Mouse (Mus musculus) left cerebral cortex, adult 8-10 months (tissue): ENCODE results near the gene Ttc38. TPM values are rescaled to one million over a fixed set of nuclear protein-coding genes. Genes with fewer than 3 reads are reported as not detected.
A peak's percentile ranks its signal among the peaks of the same experiment; 100 is the strongest.
"Not testable (repeated sequence)": the region's sequence is repeated elsewhere in the genome, so short reads cannot be mapped to it uniquely, and the experiment has no call there.

ENCODE experiments used
- DNase-seq, 2 experiments: peaks; one replicate each; pipeline ENCODE4 v3.0.0; 2022; ENCODE audit warnings: low spot score in 2 of 2
- total RNA-seq, 4 experiments: library from RNA; stranded (reverse); gene quantifications; 2 replicates each; pipeline ENCODE4 v1.2.4; 2022

Ttc38 gene
- total RNA-seq, 4 experiments from 2014 or later: 5.8 to 13.3 (median 9.6) TPM

DNA sequence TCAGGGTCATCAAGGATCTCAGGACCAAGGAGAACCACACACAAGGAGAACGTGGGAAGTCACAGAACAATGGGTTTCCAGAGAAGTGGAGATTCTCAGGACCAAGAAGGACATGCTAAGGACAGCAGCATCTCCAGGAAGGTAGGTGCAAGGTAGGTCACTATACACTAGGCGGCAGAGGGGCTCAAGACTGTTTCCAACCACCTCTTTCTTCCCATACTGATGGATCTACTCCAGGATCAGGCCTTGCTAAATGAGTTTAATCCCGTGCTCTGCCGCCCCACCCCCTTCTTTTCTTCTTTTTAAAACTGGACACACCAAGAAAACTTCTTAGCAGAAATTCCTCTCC, 10.1 kb upstream of the Ttc38 start:
- no peak for DNase-seq

DNA sequence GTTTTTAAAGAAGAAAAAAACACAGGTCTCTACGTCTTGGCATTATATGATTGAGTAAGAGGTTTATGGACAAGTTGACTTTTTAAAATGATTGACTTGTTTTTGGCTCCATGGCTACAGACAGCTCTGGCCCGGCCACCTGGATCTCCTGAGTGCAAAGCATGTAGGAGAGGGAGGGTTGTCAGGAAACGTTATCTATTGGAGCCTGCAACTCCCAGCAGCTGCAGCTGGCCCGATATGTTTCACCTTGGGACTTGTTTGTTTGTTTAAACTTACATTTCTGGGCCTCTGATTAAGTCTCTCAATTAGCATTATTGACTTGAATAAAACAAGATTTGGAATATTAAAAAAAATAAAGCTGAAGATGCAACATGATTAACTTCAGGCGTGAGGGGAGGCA, 5.4 kb upstream of the Ttc38 start:
- no peak for DNase-seq

DNA sequence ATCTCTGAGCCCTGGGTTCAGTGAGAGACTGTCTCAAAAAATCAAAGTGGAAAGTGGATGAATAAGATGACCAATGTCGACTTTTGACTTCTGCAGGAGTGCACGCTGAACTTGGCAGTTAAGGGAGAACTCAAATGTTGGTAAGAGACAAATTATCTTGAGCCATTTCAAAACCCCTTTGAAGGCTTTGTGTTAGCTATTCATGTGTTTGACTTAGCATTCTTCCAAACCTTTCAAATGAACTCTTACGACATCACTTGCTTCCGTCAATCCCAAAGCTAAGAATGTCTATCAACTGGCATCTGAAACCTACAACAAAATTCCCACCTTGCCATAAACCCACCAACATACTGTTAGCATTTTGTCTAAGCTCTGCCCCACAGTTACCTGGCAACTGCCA, 4.0 kb upstream of the Ttc38 start:
- no peak for DNase-seq

DNA sequence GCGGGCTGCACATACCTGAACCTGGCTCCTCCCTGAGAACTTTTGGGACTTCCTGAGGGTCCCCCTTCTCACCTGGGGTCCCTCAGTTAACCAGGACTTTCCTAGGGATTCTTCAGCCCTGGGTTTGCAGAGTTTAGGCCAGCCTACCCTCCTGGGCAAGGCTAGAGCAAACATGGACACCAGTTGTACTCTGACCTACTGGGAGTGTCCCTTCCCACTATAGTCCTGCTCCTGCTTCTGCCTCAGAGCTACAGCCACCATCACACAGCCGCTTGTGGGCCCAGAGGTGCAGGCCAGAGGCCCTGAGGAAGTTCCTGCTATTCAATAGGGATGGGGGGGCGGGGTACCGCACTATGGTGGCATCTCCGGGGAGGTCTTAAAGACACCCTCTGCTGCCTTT, 2.6 kb upstream of the Ttc38 start:
- no peak for DNase-seq

DNA sequence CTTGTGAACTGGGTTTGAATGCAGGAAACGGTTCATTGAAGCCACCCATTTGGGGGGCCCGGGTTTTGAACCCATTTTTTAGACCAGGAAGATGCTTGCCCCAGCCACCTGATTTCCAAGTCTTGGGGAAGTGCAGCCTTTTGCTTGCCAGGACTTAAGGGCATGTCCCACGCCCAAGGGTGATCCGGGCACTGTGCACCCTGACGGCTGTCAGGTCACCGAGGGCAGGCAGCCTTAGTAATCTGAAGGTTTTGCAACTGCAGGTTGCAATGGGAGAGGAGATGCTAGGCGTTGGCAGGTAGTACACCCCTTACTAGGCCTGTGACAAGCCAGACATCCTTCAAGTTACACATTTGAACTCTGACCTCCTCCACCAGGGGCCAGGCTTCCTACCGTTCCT, 493 bp downstream of the Ttc38 start:
- DNase-seq: no peak

DNA sequence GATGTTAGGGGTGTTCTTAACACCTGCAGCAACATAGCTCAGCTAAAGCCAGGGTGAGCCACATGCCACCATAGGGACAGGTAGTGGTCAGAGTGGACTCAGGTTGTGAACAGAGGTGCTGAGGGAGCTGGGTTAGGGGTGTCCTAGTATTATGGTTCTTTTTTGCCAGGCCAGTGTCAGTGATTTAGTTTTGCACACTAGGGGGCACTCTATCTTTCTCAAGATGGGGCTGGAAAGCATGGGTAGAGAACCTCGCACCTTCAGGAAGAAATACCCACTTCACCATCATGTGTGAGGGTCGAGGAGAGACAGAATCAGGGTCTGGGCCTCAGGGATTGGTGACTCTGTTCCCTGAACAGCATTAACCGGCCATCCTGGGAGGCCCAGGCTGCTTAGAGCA, 3.2 kb downstream of the Ttc38 start:
- DNase-seq: no peak

DNA sequence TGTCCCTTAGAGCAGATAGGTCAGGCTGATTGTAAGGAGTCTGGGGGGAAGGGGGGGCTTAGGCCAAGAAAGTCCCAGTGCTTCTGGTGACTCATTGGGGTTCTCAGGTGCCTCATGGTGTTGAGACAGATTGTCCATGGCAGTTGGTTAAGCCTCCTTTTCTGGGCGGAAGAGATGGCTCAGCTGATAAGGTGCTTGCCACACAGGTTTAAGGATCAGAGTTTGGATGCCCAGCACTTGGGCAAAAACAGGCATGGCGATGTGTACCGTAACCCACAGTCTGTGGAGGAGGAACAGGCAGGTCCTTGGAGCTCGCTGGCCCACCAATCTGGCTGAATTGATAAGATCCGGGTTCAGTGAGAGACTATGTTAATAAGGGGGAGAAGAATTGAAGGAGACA, 4.8 kb downstream of the Ttc38 start:
- DNase-seq: no peak

DNA sequence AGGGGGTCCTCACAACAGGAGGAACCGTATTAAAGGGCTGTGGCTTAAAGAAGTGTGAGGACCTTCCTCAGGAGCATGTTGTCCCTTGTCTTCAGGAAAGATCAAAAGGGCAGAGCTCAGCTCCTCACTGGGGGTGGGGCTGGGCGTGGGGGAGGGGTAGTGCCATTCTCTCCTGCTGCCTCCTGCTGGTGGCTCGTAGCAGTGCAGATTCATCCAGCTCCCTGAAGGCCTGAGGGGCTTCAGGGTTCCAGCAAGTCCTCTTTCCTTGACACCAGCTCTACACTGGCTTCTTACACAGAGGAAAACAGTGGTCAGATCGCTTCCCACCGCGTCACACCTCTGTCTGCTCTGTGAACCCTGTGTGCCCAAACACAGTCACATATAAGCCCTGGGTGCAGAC, 8.9 kb downstream of the Ttc38 start:
- no peak for DNase-seq

DNA sequence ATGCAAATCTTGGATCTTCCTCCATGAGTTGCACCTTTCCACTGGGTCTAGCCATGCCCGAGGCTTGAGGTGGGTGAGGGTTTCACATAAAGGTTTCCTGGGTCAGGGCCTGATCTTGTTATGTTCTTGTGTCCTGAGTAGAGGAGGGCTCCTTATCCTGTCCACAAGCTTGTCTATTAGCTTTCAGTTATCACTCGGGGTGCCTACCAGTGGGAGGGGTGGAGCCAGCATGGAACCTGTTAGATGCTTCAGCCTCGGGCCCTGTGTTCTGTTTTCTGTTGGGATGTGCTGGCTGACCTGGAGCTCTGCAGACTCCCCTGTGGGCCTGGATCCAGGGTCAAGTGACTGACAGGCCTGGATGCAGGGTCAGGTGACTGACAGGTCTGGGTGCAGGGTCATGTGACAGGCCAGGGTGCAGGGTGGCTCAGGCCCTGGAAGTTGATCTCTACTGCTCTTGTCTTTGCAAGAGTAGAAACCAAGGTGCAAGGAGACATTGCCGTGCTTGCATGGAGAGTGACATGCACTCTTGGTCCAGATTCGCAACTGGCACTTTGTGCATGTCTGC, 9.8 kb downstream of the Ttc38 start:
- DNase-seq: no peak

DNA sequence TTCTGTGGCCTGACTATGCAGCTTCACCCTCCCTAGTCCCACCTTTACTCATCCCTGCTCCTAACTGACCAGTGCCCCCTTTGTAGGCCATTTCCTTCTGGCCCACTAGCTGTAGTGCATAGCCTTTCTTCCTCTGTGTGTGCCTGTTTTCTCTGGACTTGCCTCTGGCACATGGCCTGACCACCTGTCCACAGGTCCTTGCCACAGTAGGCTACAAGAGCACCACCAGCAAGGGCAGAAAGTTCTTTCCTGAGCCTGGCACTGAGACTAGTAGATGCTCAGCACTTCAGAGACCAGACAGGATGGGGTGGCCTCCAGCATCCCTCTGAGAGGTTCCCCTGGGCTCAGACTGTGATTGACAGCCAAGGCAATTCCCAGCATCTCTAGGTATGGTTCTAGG, 13.0 kb downstream of the Ttc38 start:
- no peak for DNase-seq

DNA sequence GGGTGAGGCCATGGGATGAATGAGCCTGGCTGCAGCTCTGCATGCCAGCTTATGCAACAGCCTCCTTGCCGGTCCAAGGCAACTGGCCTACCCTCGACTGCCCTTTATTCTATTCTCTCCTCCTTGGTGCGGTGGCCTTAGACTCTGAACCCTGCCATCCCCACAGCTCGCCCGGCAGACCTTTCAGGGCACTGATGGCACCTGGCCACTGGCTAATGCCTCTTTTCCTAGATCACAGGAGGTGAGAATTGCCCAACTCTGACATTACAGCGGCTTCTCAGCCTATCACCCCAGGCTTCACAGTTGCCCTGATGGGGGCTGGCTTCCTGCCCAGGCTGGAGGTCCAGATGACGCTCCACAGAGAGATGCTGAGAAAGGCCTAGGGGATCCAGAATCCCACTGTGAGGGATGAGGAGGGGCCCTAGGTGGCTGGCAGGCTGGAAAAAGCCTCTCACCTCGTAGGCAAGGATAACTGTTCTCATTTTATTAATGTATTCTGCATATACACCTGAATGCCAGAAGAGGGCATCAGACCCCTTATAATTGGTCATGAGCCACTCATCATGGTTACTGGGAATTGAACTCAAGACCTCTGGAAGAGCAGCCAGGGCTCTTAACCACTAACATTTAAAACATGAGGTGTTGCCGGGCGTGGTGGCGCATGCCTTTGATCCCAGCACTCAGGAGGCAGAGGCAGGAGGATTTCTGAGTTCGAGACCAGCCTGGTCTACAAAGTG, 19.7 kb downstream of the Ttc38 start:
- no peak for DNase-seq

DNA sequence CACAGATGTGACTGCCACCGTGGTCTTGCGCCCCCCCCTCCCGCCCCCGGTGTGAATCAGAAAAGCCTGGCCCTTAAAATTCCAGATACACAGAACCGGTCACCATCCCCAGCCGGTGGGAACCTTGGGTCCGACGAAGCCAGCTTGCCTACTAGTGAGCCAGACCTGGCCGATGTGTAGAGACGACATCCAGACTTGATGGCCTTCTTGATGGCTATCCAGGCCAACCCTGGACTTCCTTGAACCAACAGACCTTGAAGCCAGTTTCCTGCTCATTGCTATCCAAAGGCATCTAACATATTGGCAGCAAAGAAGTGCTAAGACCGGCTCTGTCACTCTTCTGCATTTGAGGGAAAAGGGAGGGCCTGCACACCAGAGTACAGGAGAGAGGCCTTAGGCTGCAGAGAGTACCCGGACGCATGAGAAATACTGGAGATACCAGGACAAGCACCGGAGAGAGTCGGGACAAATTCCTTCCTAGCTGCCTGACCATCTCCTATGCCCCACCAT, 26.9 kb downstream of the Ttc38 start:
- no peak for DNase-seq

DNA sequence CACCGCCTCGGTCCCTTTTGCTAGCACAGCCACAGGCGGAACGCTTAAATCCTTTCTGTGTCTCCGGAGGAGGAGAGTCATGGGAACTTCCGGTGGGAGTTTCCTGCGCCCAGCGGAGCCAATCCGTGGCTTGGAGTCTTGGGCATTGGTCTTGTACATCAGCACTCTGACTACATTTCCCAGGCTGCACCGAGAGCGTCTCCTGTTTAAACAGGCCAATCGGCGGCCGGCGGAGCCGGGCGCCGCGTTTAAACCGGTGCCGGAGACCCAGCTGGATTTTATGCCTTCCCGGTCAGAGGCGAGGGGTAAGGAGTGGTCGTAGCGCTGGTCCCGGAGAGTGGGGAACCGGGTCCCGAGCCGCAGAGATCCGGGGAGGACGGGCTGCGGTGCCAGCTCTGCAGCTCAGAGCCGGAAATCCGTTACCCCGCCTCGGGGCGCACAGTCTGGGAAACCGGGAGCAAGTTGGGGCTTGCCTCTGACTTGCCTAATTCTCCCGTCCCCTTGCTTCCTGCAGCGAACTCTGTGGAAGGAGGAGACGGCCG, 27.5 kb downstream of the Ttc38 start, which contains the start of gene Gtse1:
Gtse1 (plus strand) TSS at position 256 of the 542 bp plus-strand sequence.
- peak; percentile 88 to 96 for DNase-seq

DNA sequence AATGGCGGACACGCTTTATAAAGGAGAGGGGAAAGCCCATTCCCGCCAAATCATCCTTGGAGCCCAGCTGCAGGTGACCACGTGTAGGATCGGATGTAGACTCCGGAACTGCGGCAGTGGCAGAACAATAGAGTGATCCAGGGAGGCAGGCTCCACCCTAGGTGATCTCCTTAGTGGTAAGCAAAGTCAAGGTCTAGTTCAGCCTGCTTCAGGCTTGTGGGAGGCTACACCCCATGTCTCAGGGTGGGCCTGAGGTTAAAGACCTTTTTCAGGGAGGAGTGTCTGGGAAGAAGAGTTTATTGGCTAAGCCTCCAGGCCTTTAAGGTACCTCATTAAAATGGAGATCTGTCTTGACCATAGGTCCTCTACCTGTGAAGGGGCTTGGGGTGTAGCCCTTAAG, 33.8 kb downstream of the Ttc38 start:
- DNase-seq: not testable (repeated sequence)

DNA sequence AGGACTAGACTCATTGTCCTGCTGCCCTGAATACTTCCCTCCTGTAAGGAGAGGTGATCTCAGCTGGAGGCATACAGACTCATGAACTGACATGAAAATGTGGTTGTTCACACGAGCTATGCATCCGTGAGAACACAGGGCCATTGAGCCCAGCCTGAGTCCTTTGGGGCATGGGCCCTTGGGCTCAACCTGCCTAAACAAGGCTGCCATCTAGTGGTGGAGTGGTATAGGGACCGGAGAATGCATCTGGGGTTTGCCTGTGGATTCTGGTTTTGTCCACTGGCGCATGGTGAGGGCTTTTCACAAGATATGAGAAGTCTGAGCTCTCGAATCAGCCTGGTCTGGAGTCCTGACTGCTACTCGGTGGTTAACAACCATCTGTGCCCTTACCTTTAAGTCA, 35.6 kb downstream of the Ttc38 start:
- peak; percentile 46 to 51 for DNase-seq

DNA sequence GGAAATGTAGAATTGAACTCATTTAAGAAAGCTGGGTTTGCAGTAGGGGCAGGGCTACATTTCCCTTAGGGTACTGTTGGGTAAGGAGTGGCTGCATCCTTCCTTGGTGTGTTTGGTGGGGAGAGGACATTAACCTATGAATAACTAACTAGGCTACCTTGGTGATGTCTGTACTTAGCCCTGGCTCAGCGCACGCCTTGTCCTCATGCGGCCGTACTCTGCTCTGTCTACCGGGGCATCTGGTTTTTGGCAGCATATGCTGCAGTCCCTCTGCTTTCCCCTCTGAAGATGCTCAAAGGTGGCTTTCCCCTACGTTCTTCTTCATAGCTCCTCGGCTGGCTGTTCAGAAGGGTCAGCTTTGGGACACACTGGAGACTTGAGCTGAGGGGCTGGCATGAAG, 45.2 kb downstream of the Ttc38 start:
- DNase-seq: no peak

DNA sequence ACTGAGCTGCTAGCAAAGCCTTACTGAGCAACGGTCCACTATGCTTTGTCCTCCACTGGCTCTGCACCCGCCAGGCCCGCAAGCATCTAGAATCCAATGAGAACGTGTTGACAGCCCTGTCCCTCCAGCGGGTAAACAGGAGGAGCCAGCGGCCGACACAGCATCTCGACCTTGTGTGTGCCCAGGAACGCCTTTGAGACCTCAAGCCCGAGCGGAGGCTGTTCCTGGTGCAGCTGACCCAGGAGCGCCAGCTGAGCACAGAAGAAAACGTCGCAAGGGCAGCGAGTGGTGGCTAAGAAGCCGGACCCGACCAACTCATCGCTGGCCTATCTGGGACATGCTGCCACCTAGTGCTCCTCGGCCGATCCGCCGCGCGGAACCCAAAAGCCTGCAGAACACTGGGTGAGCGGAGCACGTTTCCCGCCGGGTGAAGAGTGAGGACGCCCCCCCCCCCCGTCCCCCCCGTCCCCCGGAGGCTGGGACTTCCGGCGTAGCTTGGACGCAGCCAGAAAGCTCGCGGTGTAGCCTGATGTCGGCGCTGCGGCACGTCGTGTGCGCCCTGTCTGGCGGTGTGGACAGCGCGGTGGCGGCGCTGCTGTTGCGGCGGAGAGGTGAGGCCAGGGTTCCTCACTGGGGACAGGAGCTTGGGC, 46.9 kb downstream of the Ttc38 start, which contains the start of gene Trmu:
Trmu (plus strand) TSS at position 465 of the 650 bp plus-strand sequence.
- DNase-seq: peak; percentile 80 to 87

DNA sequence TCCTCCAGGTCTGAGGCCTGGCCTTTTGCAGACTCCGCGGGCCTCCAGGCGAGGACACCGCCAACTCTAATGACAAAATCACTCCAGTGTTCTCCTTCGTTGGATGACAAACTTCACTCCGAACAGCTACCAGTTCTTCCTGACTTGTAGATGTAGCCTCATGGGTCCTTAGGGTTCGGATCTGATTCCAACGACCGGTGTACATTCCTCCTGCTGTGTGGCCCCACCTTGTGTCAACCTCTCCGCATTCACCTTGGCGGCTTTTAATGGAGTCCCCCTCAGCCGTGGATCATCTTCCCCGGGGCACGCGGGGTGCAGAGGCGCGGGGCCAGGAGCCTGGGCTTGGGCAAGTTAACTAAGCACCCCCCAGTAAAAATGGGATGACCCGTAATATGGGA, 47.4 kb downstream of the Ttc38 start:
- DNase-seq: no peak

DNA sequence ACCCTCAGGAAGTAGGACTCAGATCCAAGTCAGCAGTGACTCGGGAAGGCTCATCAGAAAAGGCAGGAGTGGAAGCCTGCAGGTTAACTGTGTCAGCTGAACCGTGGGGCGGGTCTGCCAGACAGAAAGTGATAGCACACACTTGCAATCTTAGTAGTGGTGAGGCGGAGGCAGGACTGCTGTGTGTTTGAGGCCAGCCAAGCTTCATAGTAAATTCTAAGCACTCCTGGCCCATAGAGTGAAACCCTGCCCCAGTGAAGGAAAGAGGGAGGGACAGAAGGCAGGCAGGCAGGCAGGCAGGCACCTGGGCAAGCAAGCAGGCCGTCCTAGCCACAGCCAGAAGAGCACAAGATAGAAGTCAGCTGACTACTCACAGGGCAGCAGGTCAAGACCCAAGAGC, 53.5 kb downstream of the Ttc38 start:
- DNase-seq: no peak

DNA sequence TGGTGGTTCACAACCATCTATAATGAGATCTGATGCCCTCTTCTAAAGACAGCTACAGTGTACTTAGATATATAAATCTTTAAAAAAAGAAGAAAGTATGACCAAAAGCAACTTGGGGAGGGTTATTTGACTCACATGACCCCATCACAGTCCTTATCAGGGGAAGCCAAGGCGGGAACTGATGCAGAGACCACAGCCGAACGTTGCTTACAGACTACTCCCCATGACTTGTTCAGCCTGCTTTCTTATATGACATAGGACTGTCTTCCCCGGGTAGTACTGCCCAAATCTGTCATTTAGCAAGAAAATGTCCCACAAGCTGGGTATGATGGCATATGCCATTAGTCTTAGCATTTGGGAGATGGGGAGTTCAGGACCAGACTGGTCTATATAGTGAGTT, 57.1 kb downstream of the Ttc38 start:
- DNase-seq: no peak

DNA sequence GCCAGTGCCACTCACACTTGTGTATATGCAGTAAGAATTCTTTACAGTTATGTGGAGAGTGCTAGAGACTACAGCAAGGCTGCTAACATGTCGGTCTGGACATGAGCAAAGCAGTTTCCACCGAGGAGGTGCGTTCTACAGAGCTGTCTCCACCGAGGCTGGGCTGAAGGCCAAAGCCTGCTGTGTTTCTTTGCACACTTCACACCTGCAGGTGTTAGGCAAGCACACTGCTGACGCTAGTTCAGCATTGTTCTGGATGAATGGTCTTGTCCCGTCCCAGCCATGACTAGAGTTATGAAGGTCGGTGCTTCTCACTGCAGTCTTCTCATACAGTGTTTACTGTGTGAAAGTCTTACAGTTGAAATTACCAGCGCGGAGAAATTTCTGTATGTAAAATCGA, 59.9 kb downstream of the Ttc38 start:
- DNase-seq: no peak

DNA sequence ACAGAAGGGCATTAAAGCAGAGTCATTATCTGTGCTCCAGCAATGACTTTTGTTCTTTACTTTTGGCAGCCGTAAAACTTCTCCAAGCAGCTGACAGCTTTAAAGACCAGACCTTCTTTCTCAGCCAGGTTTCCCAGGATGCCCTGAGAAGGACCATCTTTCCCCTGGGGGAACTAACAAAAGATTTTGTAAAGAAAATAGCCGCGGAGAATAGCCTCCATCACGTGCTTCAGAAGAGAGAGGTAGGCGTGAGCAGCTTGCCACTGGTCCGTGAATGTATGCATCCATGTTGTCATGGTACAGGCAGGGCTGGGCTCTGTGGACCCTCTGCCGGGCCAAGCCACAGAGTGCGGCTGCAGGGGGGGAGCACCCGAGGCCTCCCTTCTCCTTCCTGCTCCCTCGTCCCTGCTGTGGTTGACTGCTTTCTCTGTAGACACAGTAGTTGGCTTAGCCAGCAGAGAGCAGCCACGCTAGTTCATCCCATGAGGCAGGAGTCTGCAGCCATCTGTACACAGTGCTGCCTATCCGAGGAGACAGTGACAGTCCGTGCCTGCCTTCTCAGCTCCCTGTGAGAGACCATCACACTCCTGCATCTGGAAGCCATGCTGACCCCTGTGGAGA, 60.5 kb downstream of the Ttc38 start:
- DNase-seq: no peak
